Mouse (Mus musculus) brain, embryonic 18.5 days (tissue): ENCODE results near the gene Gm21874.
"Not testable (repeated sequence)": the region's sequence is repeated elsewhere in the genome, so short reads cannot be mapped to it uniquely, and the experiment has no call there.

ENCODE experiments used
- DNase-seq: peaks from one replicate; pipeline ENCODE4 v3.0.0-alpha.2; 2012; ENCODE audit warnings: low read depth, low spot score

Gene Gm21874

GRCm38 (mm10) chrY:9416048-9416447 is at the start of gene Gm21874:
Gene Gm21874 (minus strand): TSS chrY:9416148.
- DNase-seq, result not testable (repeated sequence)
